Mouse (Mus musculus) forebrain, embryonic 15.5 days (tissue): Measurements from ENCODE around the gene Pxylp1. TPM values are rescaled to one million over a fixed set of nuclear protein-coding genes. Genes with fewer than 3 reads are reported as not detected.

ENCODE experiments used
- ATAC-seq: fragments of 200-750 bp; cut with Nextera tagmentation; replicated peaks from 2 replicates; pipeline ENCODE4 v1.8.0; 2017; ENCODE audit warnings: mild to moderate bottlenecking, moderate TSS enrichment, moderate library complexity
- H3K27ac ChIP-seq: fragments of 300-500 bp; sonication (generic); replicated peaks from 2 replicates; pipeline ENCODE4 v1.5.1; 2015; ENCODE audit warnings: mild to moderate bottlenecking, inconsistent platforms
- H3K27me3 ChIP-seq: fragments of 300-500 bp; sonication (generic); 2 replicates; pipeline ENCODE4 v1.6.1; 2015; ENCODE audit warnings: inconsistent platforms
- H3K36me3 ChIP-seq: fragments of 300-500 bp; sonication (generic); 2 replicates; pipeline ENCODE4 v1.6.1; 2015; ENCODE audit warnings: mild to moderate bottlenecking, inconsistent platforms
- H3K4me1 ChIP-seq: fragments of 300-500 bp; sonication (generic); 2 replicates; pipeline ENCODE4 v1.6.1; 2015; ENCODE audit warnings: inconsistent platforms
- H3K4me2 ChIP-seq: fragments of 300-500 bp; sonication (generic); replicated peaks from 2 replicates; pipeline ENCODE4 v1.6.1; 2015; ENCODE audit warnings: mild to moderate bottlenecking, inconsistent platforms
- H3K4me3 ChIP-seq: fragments of 300-500 bp; sonication (generic); 2 replicates; pipeline ENCODE4 v1.5.1; 2015; ENCODE audit warnings: mild to moderate bottlenecking, inconsistent platforms
- H3K9ac ChIP-seq: fragments of 300-500 bp; sonication (generic); replicated peaks from 2 replicates; pipeline ENCODE4 v1.6.1; 2015; ENCODE audit warnings: mild to moderate bottlenecking, inconsistent platforms
- H3K9me3 ChIP-seq: fragments of 300-500 bp; sonication (generic); 2 replicates; pipeline ENCODE4 v1.6.1; 2016; ENCODE audit warnings: inconsistent platforms
- WGBS: fragments of 180-500 bp; shearing (Covaris S2); methylation state at CpG from one replicate; pipeline ENCODE4 v1.1.7; 2015; ENCODE audit warnings: mixed read lengths; 5-methylcytosine and 5-hydroxymethylcytosine counted together
- polyA plus RNA-seq: library from polyadenylated mRNA; unstranded; fragments of >200 nt; fragmentation: Nextera tagmentation; extraction: Ambion mirVana; gene quantifications from 2 replicates; pipeline ENCODE4 v1.2.1, GENCODE M21; 2015

The Pxylp1 gene
- polyA plus RNA-seq, 1 experiment from 2014 or later, result 33.8 TPM

- Histone ChIP-seq H3K4me3 (peak overlapping the region; percentile 86), H3K4me2 (peak overlapping the region; percentile 95), H3K36me3 (no peaks in the 10 kb centered on the region), H3K4me1 (peaks cover 75% of the 10 kb centered on the region), H3K27ac (peak overlapping the region; percentile 77), H3K9ac (peak overlapping the region; percentile 82), H3K9me3 (no peaks in the 10 kb centered on the region), H3K27me3 (no peaks in the 10 kb centered on the region)
- peak; percentile 87 for ATAC-seq
- under 1% methylated on average over 66 of the region's 66 CpGs for WGBS
Observed at GRCm38 (mm10) chr9:96889345-96890021, 3.0 kb downstream of the Pxylp1 start.

DNA sequence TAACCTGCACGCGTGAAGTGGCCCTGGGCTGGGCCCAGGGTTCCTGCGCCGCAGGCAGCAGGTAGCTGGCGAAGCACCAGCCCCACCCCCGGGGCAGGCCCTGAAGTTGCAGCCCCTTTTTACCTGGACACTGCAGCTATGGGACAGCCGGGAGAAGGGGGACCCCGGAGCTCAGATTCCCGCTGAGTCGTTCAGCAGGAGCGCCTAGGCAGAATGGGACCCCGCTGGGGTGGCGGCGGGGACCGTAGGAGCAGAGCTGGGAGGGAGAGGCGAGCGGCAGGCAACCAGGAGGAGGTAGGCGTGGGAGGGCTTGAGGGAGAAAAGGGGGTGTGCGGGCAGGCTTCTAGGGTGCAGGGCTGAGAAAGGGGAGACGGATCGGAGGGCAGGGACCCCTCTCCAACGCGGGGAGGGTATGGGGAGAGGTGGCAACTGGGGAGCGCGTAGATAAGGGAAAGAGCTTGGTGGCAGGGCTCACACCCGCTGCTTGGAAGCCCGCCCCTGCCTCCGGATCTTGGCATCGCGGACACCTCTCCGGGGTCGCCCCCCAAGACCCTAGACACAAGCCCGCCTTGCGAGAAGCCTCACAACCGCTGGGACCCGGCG, 3.6 kb downstream of the Pxylp1 start:
- Histone ChIP-seq H3K9me3 (no peaks in the 10 kb centered on the region), H3K27me3 (no peaks in the 10 kb centered on the region), H3K4me2 (peak overlapping the region; percentile 95), H3K4me1 (peaks cover 77% of the 10 kb centered on the region), H3K4me3 (peak overlapping the region; percentile 86), H3K9ac (peak overlapping the region; percentile 82), H3K27ac (peak overlapping the region; percentile 77), H3K36me3 (no peaks in the 10 kb centered on the region)
- peak; percentile 56 for ATAC-seq
- WGBS, result under 1% methylated on average over 37 of the region's 37 CpGs

GRCm38 (mm10) chr9:96887954-96888353, 4.5 kb downstream of the Pxylp1 start:
- Histone ChIP-seq H3K9ac (peak overlapping the region; percentile 82; the same call in 1 of the 2 replicates), H3K9me3 (no peaks in the 10 kb centered on the region), H3K27me3 (no peaks in the 10 kb centered on the region), H3K4me1 (peaks cover 84% of the 10 kb centered on the region), H3K4me2 (peak overlapping the region; percentile 95), H3K27ac (0 out of 2 replicates have a peak overlapping the region, but pooled peaks have one; percentile 3), H3K36me3 (no peaks in the 10 kb centered on the region), H3K4me3 (peak overlapping the region; percentile 86)
- peak; percentile 29; the same call in 1 of the 2 replicates for ATAC-seq
- WGBS, result 10% methylated on average over 6 of the region's 6 CpGs

DNA sequence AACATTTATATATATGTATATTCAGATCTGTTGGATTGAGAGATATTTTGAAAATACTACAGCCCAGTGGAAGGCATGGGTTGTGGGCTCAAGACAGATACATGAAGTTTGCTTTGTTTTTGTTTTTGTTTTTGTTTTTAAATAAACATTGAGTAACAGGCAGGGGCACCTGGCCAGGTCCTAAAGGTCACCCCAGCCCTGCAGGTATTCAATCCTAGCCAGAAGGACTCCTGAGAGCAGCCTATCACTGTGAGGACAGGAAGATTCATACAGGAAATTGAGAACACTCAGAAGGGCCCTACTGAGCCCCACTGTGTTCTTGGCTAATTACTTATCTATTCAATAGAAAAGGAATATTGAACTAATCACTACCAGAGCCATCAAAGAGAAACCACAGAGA, 5.0 kb downstream of the Pxylp1 start:
- ATAC-seq, result no peak
- no peaks in the 10 kb centered on the region for H3K36me3 ChIP-seq
- H3K4me1 ChIP-seq, result peaks cover 84% of the 10 kb centered on the region
- H3K27ac ChIP-seq, result 0 out of 2 replicates have a peak overlapping the region, but pooled peaks have one; percentile 3
- peak overlapping the region; percentile 86 for H3K4me3 ChIP-seq
- no peaks in the 10 kb centered on the region for H3K9me3 ChIP-seq
- peak overlapping the region; percentile 95 for H3K4me2 ChIP-seq
- no peak overlapping the region for H3K9ac ChIP-seq
- no peaks in the 10 kb centered on the region for H3K27me3 ChIP-seq

- no peaks in the 10 kb centered on the region for H3K27me3 ChIP-seq
- no peaks in the 10 kb centered on the region for H3K9me3 ChIP-seq
- no peaks in the 10 kb centered on the region for H3K36me3 ChIP-seq
- no peak overlapping the region for H3K27ac ChIP-seq
- H3K4me1 ChIP-seq, result peaks cover 72% of the 10 kb centered on the region
- no peak overlapping the region for H3K4me2 ChIP-seq
- WGBS, result 69% methylated on average over 3 of the region's 3 CpGs
- ATAC-seq, result no peak
- H3K4me3 ChIP-seq, result no peak overlapping the region
- H3K9ac ChIP-seq, result no peak overlapping the region
Observed at GRCm38 (mm10) chr9:96885781-96886180, 6.7 kb downstream of the Pxylp1 start.

DNA sequence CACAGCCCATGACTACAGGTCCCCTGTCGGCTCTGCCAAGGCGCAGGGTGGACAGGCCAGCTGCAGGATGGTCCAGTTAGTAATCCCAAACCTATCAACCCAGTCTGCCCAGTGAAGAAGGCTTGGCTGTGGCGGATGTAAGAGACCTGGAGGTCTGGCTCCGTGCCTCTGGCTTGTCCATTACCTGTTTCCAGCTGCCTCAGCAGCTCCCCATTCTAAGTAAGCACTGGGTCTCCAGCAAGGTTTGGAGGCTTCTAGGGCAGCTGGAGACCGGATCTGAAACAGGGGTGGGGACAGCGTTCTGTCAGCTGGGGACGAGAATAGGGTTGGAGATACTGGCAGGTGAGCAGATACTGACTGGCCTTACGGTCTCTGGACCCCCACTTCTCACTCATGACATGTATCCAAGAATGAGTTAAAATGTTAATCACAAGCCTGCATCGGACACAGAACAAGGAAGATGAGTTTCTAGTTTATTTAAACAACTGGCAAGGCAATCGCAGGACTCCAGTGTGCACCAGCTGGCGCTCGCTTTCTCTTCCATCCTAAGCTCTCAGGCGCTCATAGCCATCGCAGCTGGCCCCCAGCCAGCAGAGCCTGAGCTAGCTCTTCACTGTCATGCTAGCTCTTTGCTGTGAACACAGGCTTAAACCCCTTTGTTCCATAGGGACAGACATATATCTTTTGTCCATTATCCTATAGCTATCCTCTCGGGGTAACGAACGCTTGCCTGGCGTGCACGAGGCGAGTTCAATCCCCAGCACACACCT, 9.8 kb downstream of the Pxylp1 start:
- ATAC-seq, result 0 out of 2 replicates have a peak, but pooled peaks have one; percentile 48
- Histone ChIP-seq H3K27me3 (no peaks in the 10 kb centered on the region), H3K27ac (peak overlapping the region; percentile 29), H3K4me3 (no peak overlapping the region), H3K9ac (no peak overlapping the region), H3K36me3 (no peaks in the 10 kb centered on the region), H3K4me2 (no peak overlapping the region), H3K4me1 (peaks cover 45% of the 10 kb centered on the region), H3K9me3 (no peaks in the 10 kb centered on the region)
- WGBS, result 71% methylated on average over 20 of the region's 20 CpGs

- Histone ChIP-seq H3K9ac (no peak overlapping the region), H3K9me3 (no peaks in the 10 kb centered on the region), H3K27me3 (no peaks in the 10 kb centered on the region), H3K36me3 (no peaks in the 10 kb centered on the region), H3K4me2 (no peak overlapping the region), H3K27ac (0 out of 2 replicates have a peak overlapping the region, but pooled peaks have one; percentile 29), H3K4me1 (peaks cover 39% of the 10 kb centered on the region), H3K4me3 (no peak overlapping the region)
- no peak for ATAC-seq
- WGBS, result 77% methylated on average over 6 of the region's 6 CpGs
Observed at GRCm38 (mm10) chr9:96881901-96882300, 10.6 kb downstream of the Pxylp1 start.

DNA sequence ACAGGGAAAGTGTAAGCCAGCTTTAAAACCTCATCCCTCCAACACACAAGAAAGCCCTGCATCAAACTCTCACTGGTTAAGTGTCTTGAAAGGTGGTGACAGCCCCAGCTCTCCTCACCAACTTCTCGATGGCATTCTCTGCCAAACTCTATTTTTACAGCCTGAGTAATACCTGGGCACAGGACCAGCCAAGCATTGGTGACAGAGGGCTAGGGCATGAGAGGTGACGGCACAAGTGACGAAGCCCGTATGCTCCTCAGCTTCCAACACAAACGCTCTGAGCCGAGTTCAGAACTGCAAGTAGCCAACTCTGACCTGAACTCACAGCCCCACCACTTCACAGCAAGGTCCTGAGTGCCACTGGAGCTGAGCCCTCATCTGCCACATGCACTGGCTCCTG, 13.4 kb downstream of the Pxylp1 start:
- 84% methylated on average over 6 of the region's 6 CpGs for WGBS
- Histone ChIP-seq H3K4me2 (no peak overlapping the region), H3K27ac (no peak overlapping the region), H3K9ac (no peak overlapping the region), H3K27me3 (no peaks in the 10 kb centered on the region), H3K4me1 (peaks cover 19% of the 10 kb centered on the region), H3K4me3 (no peak overlapping the region), H3K9me3 (no peaks in the 10 kb centered on the region), H3K36me3 (no peaks in the 10 kb centered on the region)
- ATAC-seq, result no peak

DNA sequence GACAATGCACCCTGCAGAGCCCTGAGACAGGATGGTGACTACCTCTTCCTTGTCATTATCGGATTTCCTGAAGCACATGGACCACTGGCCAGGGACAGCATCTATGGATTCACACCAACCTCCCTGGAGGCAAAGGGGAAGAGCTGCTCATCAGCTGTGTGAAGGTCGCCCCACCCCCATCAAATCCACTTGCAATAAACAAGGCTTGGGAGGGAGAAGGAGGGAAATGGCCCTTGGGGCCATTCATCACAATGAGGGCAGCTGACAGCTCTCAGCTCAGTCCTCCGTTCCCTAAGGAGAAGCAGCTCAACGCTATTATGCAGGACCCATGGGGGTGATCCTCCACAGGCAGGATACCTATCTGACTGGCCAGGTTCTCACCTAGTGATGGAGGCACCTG, 14.0 kb downstream of the Pxylp1 start:
- Histone ChIP-seq H3K36me3 (no peaks in the 10 kb centered on the region), H3K4me2 (no peak overlapping the region), H3K4me1 (peaks cover 14% of the 10 kb centered on the region), H3K27ac (no peak overlapping the region), H3K9me3 (no peaks in the 10 kb centered on the region), H3K27me3 (no peaks in the 10 kb centered on the region), H3K4me3 (no peak overlapping the region), H3K9ac (no peak overlapping the region)
- WGBS, result 41% methylated on average over 4 of the region's 4 CpGs
- ATAC-seq, result no peak

DNA sequence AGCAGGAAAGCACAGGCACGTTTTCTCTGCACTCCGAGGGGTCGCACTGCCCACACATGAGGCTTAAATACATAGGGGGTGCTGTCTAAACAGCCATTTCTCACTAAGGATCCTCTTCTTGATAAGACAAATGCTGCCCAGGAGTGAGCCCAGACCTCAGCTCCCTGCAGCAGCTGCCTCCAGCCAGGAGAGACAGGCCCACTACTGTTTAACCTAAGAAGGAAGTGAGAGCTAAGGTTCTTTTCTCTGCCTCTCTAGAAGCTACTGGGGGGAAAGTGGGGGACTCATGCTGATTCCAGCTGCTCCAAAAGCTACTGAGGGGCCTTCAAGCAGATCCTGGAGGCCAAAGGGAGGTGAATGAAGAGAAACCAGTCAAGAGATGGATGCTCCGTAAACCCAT, 16.8 kb downstream of the Pxylp1 start:
- Histone ChIP-seq H3K4me3 (no peak overlapping the region), H3K27me3 (no peaks in the 10 kb centered on the region), H3K36me3 (no peaks in the 10 kb centered on the region), H3K9ac (no peak overlapping the region), H3K27ac (no peak overlapping the region), H3K4me2 (no peak overlapping the region), H3K4me1 (no peaks in the 10 kb centered on the region; the same call in 1 of the 2 replicates), H3K9me3 (no peaks in the 10 kb centered on the region)
- WGBS, result 73% methylated on average over 4 of the region's 4 CpGs
- ATAC-seq, result no peak

DNA sequence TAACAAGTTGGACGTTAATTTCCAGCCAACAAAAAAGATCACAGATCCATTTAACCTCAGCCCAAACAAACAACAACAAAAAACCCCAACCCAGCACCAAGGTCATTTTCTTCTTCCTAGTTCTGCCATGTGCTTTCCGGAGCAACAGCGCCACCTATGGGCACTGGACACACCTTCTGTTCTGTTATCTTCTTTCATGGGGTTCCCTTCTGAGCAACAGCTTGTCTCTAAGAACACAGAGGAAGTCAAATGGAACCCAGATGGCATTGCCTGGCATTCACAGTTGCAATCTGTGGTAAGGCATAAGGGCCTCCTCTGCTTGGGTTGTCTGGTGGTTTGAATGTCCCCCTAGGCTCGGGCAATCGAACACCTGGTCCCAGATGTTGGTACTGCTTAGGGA, 19.4 kb downstream of the Pxylp1 start:
- ATAC-seq, result 0 out of 2 replicates have a peak, but pooled peaks have one; percentile 21
- H3K4me1 ChIP-seq, result no peaks in the 10 kb centered on the region
- H3K27me3 ChIP-seq, result no peaks in the 10 kb centered on the region
- 78% methylated on average over 5 of the region's 5 CpGs for WGBS
- no peak overlapping the region for H3K4me3 ChIP-seq
- no peaks in the 10 kb centered on the region for H3K9me3 ChIP-seq
- no peak overlapping the region for H3K27ac ChIP-seq
- no peak overlapping the region for H3K4me2 ChIP-seq
- H3K36me3 ChIP-seq, result no peaks in the 10 kb centered on the region
- no peak overlapping the region for H3K9ac ChIP-seq

DNA sequence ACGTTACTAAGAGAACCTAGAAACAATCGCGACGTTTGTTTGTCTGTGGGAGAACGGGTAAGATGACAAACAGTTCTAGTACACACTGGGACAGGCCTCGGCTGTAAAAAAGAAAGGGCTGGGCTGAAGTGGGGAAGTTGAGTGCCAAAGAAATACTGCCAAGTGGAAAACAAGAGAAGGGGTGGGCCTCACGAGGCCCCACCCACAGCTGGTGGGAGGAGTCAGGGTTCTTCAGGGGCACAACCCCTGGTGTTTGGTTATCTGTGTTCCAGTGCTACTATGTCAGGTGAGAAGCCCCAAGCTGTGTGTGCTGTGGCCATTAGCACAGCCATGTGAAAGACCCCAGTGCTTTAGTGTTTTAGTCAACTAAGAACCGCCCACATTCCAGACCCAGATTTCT, 22.4 kb downstream of the Pxylp1 start:
- Histone ChIP-seq H3K27ac (no peak overlapping the region), H3K4me3 (no peak overlapping the region), H3K4me2 (no peak overlapping the region), H3K9ac (no peak overlapping the region), H3K4me1 (peaks cover 14% of the 10 kb centered on the region; the same call in 1 of the 2 replicates), H3K9me3 (no peaks in the 10 kb centered on the region), H3K36me3 (no peaks in the 10 kb centered on the region), H3K27me3 (no peaks in the 10 kb centered on the region)
- ATAC-seq, result no peak
- 69% methylated on average over 8 of the region's 8 CpGs for WGBS
